Mouse (Mus musculus) spleen, adult 2 months (tissue): ENCODE measurements around the gene Brd1. TPM values are rescaled to one million over a fixed set of nuclear protein-coding genes. Genes with fewer than 3 reads are reported as not detected.
"Not testable (repeated sequence)": the region's sequence is repeated elsewhere in the genome, so short reads cannot be mapped to it uniquely, and the experiment has no call there.

Experiments
- DNase-seq, 2 experiments: peaks; one replicate each; pipeline versions ENCODE4 v3.0.0 to v3.0.0-alpha.2; 2012 to 2021; ENCODE audit warnings: low spot score in 2 of 2, low read depth in 1 of 2
- H3K27ac ChIP-seq: fragments of 200-500 bp; 2 replicates; pipeline ENCODE4 v1.5.1; 2012; ENCODE audit warnings: low read length, inconsistent platforms; ENCODE audit not compliant: insufficient read depth
- H3K27me3 ChIP-seq: fragments of 200-500 bp; 2 replicates; pipeline ENCODE4 v1.6.1; 2012; ENCODE audit warnings: mild to moderate bottlenecking, moderate library complexity, low read length, inconsistent platforms; ENCODE audit not compliant: control insufficient read depth, insufficient read depth
- H3K36me3 ChIP-seq: fragments of 200-500 bp; 2 replicates; pipeline ENCODE4 v1.6.1; 2012; ENCODE audit warnings: mild to moderate bottlenecking, low read length, inconsistent platforms; ENCODE audit not compliant: control insufficient read depth, insufficient read depth
- H3K4me1 ChIP-seq: fragments of 200-500 bp; 2 replicates; pipeline ENCODE4 v1.6.1; 2011; ENCODE audit warnings: inconsistent platforms; ENCODE audit not compliant: control insufficient read depth, insufficient read depth, insufficient read length
- H3K4me3 ChIP-seq: fragments of 200-500 bp; 2 replicates; pipeline ENCODE4 v1.5.1; 2011; ENCODE audit warnings: mild to moderate bottlenecking, inconsistent platforms; ENCODE audit not compliant: insufficient read depth, insufficient read length; ENCODE audit errors: extremely low read depth
- CTCF ChIP-seq: fragments of 200-500 bp; IDR thresholded peaks from 2 replicates; pipeline ENCODE4 v1.5.1; 2011; ENCODE audit warnings: mild to moderate bottlenecking, inconsistent platforms; ENCODE audit not compliant: insufficient read depth, insufficient read length, insufficient replicate concordance; ENCODE audit errors: extremely low read depth
- POLR2A ChIP-seq: fragments of 200-500 bp; IDR thresholded peaks from 2 replicates; pipeline ENCODE4 v1.6.1; 2011; ENCODE audit warnings: low read depth, low read length, inconsistent platforms
- WGBS: fragments of 180-500 bp; shearing (Covaris S2); methylation state at CpG from one replicate; pipeline ENCODE4 v1.1.7; 2018; 5-methylcytosine and 5-hydroxymethylcytosine counted together
- polyA plus RNA-seq: library from polyadenylated mRNA; depleted of rRNA; stranded (reverse); fragments of >200 nt; gene quantifications from 2 replicates; pipeline ENCODE4 v1.2.3, GENCODE M21; 2012

Brd1 gene
- polyA plus RNA-seq, 1 experiment: 13.2 TPM

GRCm38 (mm10) chr15:88754896-88755295 lies 20.9 kb upstream of the Brd1 start:
- H3K36me3 ChIP-seq: peaks cover 6% of the 10 kb centered on the region
- H3K27ac ChIP-seq: no peak overlapping the region
- H3K4me3 ChIP-seq: no peak overlapping the region
- H3K27me3 ChIP-seq: no peaks in the 10 kb centered on the region
- 74% methylated on average over 2 of the region's 2 CpGs for WGBS
- TF ChIP-seq POLR2A (no peak), CTCF (no peak)
- H3K4me1 ChIP-seq: peaks cover 5% of the 10 kb centered on the region
- DNase-seq: no peak

- under 1% methylated on average over 8 of the region's 8 CpGs for WGBS
- Histone ChIP-seq H3K27ac (peak overlapping the region; percentile 85), H3K36me3 (peaks cover 2% of the 10 kb centered on the region; the same call in 1 of the 2 replicates), H3K27me3 (no peaks in the 10 kb centered on the region), H3K4me3 (peak overlapping the region; percentile 66), H3K4me1 (peaks cover 5% of the 10 kb centered on the region)
- no peak for TF ChIP-seq POLR2A
- TF ChIP-seq CTCF: no peak
- DNase-seq: no peak
Measured at GRCm38 (mm10) chr15:88752403-88752733, 18.3 kb upstream of the Brd1 start.

GRCm38 (mm10) chr15:88751564-88752402 lies 17.8 kb upstream of the Brd1 start, which contains the start of gene Zbed4:
TSS of gene Zbed4 (plus strand) at chr15:88751660.
- Histone ChIP-seq H3K4me3 (peak within 1 kb of the TSS; percentile 68), H3K27ac (peak within 1 kb of the TSS; percentile 91), H3K27me3 (no peaks in the 10 kb centered on the region), H3K4me1 (peaks cover 5% of the 10 kb centered on the region), H3K36me3 (peaks cover 2% of the 10 kb centered on the region; the same call in 1 of the 2 replicates)
- TF ChIP-seq CTCF (no peak), POLR2A (no peak)
- DNase-seq: peak; percentile 45 to 49
- WGBS: 1% methylated on average over 112 of the region's 119 CpGs

GRCm38 (mm10) chr15:88750677-88751563 lies 16.9 kb upstream of the Brd1 start:
- peaks cover 2% of the 10 kb centered on the region; the same call in 1 of the 2 replicates for H3K36me3 ChIP-seq
- TF ChIP-seq CTCF: no peak
- TF ChIP-seq POLR2A: peak; percentile 62
- peak overlapping the region; percentile 91 for H3K27ac ChIP-seq
- WGBS: 4% methylated on average over 54 of the region's 54 CpGs
- H3K4me3 ChIP-seq: peak overlapping the region; percentile 68
- H3K4me1 ChIP-seq: peaks cover 5% of the 10 kb centered on the region
- DNase-seq: peak; percentile 98 to 99
- no peaks in the 10 kb centered on the region for H3K27me3 ChIP-seq

- TF ChIP-seq POLR2A (no peak), CTCF (no peak)
- WGBS: 85% methylated on average over 10 of the region's 10 CpGs
- no peak overlapping the region for H3K4me3 ChIP-seq
- H3K27ac ChIP-seq: no peak overlapping the region
- H3K36me3 ChIP-seq: peaks cover under 1% of the 10 kb centered on the region; the same call in 1 of the 2 replicates
- peaks cover 5% of the 10 kb centered on the region for H3K4me1 ChIP-seq
- no peak for DNase-seq
- no peaks in the 10 kb centered on the region for H3K27me3 ChIP-seq
Measured at GRCm38 (mm10) chr15:88750032-88750431, 16.0 kb upstream of the Brd1 start.

- 89% methylated on average over 8 of the region's 8 CpGs for WGBS
- not testable (repeated sequence) for H3K4me3 ChIP-seq, H3K27ac ChIP-seq, H3K36me3 ChIP-seq, H3K27me3 ChIP-seq, H3K4me1 ChIP-seq, DNase-seq
Measured at GRCm38 (mm10) chr15:88749617-88750016, 15.6 kb upstream of the Brd1 start.

- TF ChIP-seq CTCF (no peak), POLR2A (no peak)
- no peak overlapping the region for H3K4me3 ChIP-seq
- no peak overlapping the region for H3K27ac ChIP-seq
- no peaks in the 10 kb centered on the region for H3K27me3 ChIP-seq
- 82% methylated on average over 3 of the region's 3 CpGs for WGBS
- DNase-seq: no peak
- peaks cover 5% of the 10 kb centered on the region for H3K4me1 ChIP-seq
- no peaks in the 10 kb centered on the region for H3K36me3 ChIP-seq
Measured at GRCm38 (mm10) chr15:88745926-88746325, 11.9 kb upstream of the Brd1 start.
